Mouse (Mus musculus) bone marrow macrophage, adult 2 months (primary cell): ENCODE results near the gene Olfr1393.

Source experiments
- CTCF ChIP-seq: IDR thresholded peaks from 2 replicates; pipeline ENCODE4 v1.5.1; 2012; ENCODE audit warnings: low read depth, mild to moderate bottlenecking, low read length, moderate library complexity
- POLR2A ChIP-seq: IDR thresholded peaks from 2 replicates; pipeline ENCODE4 v1.6.1; 2012; ENCODE audit warnings: mild to moderate bottlenecking, low read depth, low read length, borderline replicate concordance

DNA sequence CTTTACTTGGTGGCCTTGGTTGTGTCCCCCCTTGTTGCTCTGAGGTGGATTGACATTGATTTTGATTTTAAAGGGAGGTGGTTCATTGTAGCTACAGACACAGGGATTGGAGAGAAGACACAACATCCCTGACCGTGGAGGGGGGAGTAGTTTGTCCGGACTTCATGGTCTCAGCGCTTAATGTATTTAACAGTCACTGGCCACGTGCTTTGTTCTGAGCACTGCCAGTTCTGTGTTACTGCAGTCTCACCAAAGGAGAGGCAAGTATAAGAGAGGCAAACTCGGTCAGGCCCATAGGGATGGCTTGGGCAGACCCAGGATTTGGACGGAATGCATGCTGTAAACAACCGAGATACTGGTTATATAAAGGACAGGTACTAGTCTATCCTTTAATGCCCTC, 14.0 kb upstream of the Olfr1393 start:
- no peak for TF ChIP-seq CTCF
- TF ChIP-seq POLR2A = no peak
